Mouse (Mus musculus) stomach, postnatal 0 days (tissue): ENCODE data around the gene Cpne6.

ENCODE experiments used
- CTCF ChIP-seq: IDR thresholded peaks from 2 replicates; pipeline ENCODE4 v1.5.1; 2016; ENCODE audit warnings: antibody characterized with exemption, low read depth, mild to moderate bottlenecking, moderate library complexity
- EP300 ChIP-seq: optimal IDR thresholded peaks from 2 replicates; pipeline ENCODE3; 2016; ENCODE audit warnings: antibody characterized with exemption

- 0 out of 2 replicates have a peak, but pooled peaks have one; percentile 14 for TF ChIP-seq CTCF
- peak; percentile 73 for TF ChIP-seq EP300
Observed at GRCm38 (mm10) chr14:55560202-55561073, 50.2 kb downstream of the Cpne6 start, which contains the start of gene A730061H03Rik.
